22 mouse cellular contexts compared by ENCODE assay signal in genomic region chr2:153003681-153004338, GRCm38 (mm10). TPM values are rescaled to one million over a fixed set of nuclear protein-coding genes. Genes with fewer than 3 reads are reported as not detected.
DNase-seq lines count a peak whose midpoint lies in the region; ATAC-seq and TF ChIP-seq lines count a peak whose summit lies in the region.
"Had no signal": no experiment of that assay in that cellular context is flagged by ENCODE, and none has a peak within 500 bp of the region (broad histone marks: within the 10 kb centered on the region; RNA-seq: fewer than 3 reads in every experiment).

No protein-coding gene starts in this region.

- H3K4me3 ChIP-seq in hindbrain, embryonic 10.5 days, result no peak overlapping the region
- no peak overlapping the region for H3K4me3 ChIP-seq in hindbrain, embryonic 13.5 days
- H3K4me3 ChIP-seq in forebrain, embryonic 12.5 days (replicated peaks), result no peak overlapping the region
- no peak overlapping the region for H3K4me3 ChIP-seq in kidney, embryonic 15.5 days (replicated peaks)
- H3K4me3 ChIP-seq: erythroblast, embryonic 14.5 days; heart, embryonic 13.5 days; layer of hippocampus, adult 2 months; liver, embryonic 12.5 days; lung, embryonic 15.5 days had no signal

- 69% methylated on average over 13 of the region's 13 CpGs for WGBS in hindbrain, embryonic 10.5 days
- WGBS in hindbrain, embryonic 13.5 days, result 47% methylated on average over 13 of the region's 13 CpGs
- 33% methylated on average over 13 of the region's 13 CpGs for WGBS in forebrain, embryonic 12.5 days
- WGBS in kidney, embryonic 15.5 days, result 71% methylated on average over 13 of the region's 13 CpGs

- no peak for TF ChIP-seq CTCF in brain, embryonic 14.5 days (IDR thresholded peaks at IDR 0.05; ENCODE audit: borderline replicate concordance, extremely low read depth, insufficient read depth, insufficient read length)

- no peak overlapping the region for H3K4me2 ChIP-seq in hindbrain, embryonic 13.5 days
- peak overlapping the region; percentile 17 for H3K4me2 ChIP-seq in forebrain, embryonic 12.5 days
- no peak overlapping the region for H3K4me2 ChIP-seq in kidney, embryonic 15.5 days
- H3K4me2 ChIP-seq: heart, embryonic 13.5 days; liver, embryonic 12.5 days; lung, embryonic 15.5 days had no signal

- H3K27me3 ChIP-seq in hindbrain, embryonic 10.5 days (ENCODE audit: insufficient read depth, poor library complexity, severe bottlenecking), result peaks cover 4% of the 10 kb centered on the region; the same call in 1 of the 2 replicates
- no peaks in the 10 kb centered on the region for H3K27me3 ChIP-seq in hindbrain, embryonic 13.5 days
- 0 out of 2 replicates have a peak, but pooled peaks cover 3% of the 10 kb centered on the region for H3K27me3 ChIP-seq in forebrain, embryonic 12.5 days
- 0 out of 2 replicates have a peak, but pooled peaks cover 3% of the 10 kb centered on the region for H3K27me3 ChIP-seq in kidney, embryonic 15.5 days
- H3K27me3 ChIP-seq: lung, embryonic 15.5 days had no signal

- DNase-seq in hindbrain, embryonic 10.5 days (ENCODE audit: low spot score), result no peak
- DNase-seq in brain, embryonic 14.5 days (ENCODE audit: low read depth), result peak; percentile 66
- no peak for DNase-seq in frontal cortex, adult 2 months (ENCODE audit: extremely low spot score in 1 of 2, low spot score in 1 of 2)
- no peak for DNase-seq in left cerebral cortex, adult 11 months (ENCODE audit: low spot score)
- DNase-seq: adrenal gland, postnatal 14 days; B cell, adult 2 months; cerebellum, adult 9-11 months; heart, postnatal 4 days; kidney, postnatal 10 days; right cerebral cortex, adult 18-20 months had no signal

- no peak for ATAC-seq in hindbrain, embryonic 13.5 days (ENCODE audit: low FRiP score)
- 0 out of 2 replicates have a peak, but pooled peaks have one; percentile 49 for ATAC-seq in forebrain, embryonic 12.5 days (ENCODE audit: low FRiP score)
- ATAC-seq in megakaryocyte progenitor cell, adult 5-6 weeks (replicated peaks; ENCODE audit: poor library complexity), result peak; percentile 71
- ATAC-seq in kidney, embryonic 15.5 days (replicated peaks; ENCODE audit: low FRiP score), result no peak
- ATAC-seq: intestine, embryonic 16.5 days; liver, embryonic 12.5 days had no signal

- no peak for TF ChIP-seq POLR2A in brain, embryonic 14.5 days (IDR thresholded peaks at IDR 0.05; ENCODE audit: borderline replicate concordance, extremely low read depth, insufficient read depth, insufficient read length, poor library complexity, severe bottlenecking)

- H3K27ac ChIP-seq in hindbrain, embryonic 10.5 days, result peak overlapping the region; percentile 67; the same call in 1 of the 2 replicates
- no peak overlapping the region for H3K27ac ChIP-seq in hindbrain, embryonic 13.5 days
- peak overlapping the region; percentile 75 for H3K27ac ChIP-seq in forebrain, embryonic 12.5 days
- no peak overlapping the region for H3K27ac ChIP-seq in kidney, embryonic 15.5 days
- H3K27ac ChIP-seq: heart, embryonic 13.5 days; layer of hippocampus, adult 2 months; liver, embryonic 12.5 days; lung, embryonic 15.5 days had no signal

- no peak overlapping the region for H3K9ac ChIP-seq in hindbrain, embryonic 13.5 days
- no peak overlapping the region for H3K9ac ChIP-seq in forebrain, embryonic 12.5 days
- H3K9ac ChIP-seq in kidney, embryonic 15.5 days, result no peak overlapping the region
- H3K9ac ChIP-seq: heart, embryonic 13.5 days; liver, embryonic 12.5 days; lung, embryonic 15.5 days had no signal

- peaks cover 6% of the 10 kb centered on the region for H3K4me1 ChIP-seq in hindbrain, embryonic 10.5 days (replicated peaks)
- H3K4me1 ChIP-seq in hindbrain, embryonic 13.5 days (replicated peaks), result peaks cover 5% of the 10 kb centered on the region
- H3K4me1 ChIP-seq in forebrain, embryonic 12.5 days, result peaks cover 11% of the 10 kb centered on the region
- H3K4me1 ChIP-seq in kidney, embryonic 15.5 days, result no peaks in the 10 kb centered on the region
- H3K4me1 ChIP-seq: heart, embryonic 13.5 days; liver, embryonic 12.5 days; lung, embryonic 15.5 days had no signal

- H3K9me3 ChIP-seq in hindbrain, embryonic 10.5 days, result no peaks in the 10 kb centered on the region
- no peaks in the 10 kb centered on the region for H3K9me3 ChIP-seq in hindbrain, embryonic 13.5 days
- H3K9me3 ChIP-seq in forebrain, embryonic 12.5 days, result no peaks in the 10 kb centered on the region
- H3K9me3 ChIP-seq in kidney, embryonic 15.5 days (replicated peaks), result no peaks in the 10 kb centered on the region
- H3K9me3 ChIP-seq: heart, embryonic 13.5 days; liver, embryonic 12.5 days; lung, embryonic 15.5 days had no signal

- peaks cover 30% of the 10 kb centered on the region for H3K36me3 ChIP-seq in hindbrain, embryonic 10.5 days
- H3K36me3 ChIP-seq in hindbrain, embryonic 13.5 days, result peaks cover 30% of the 10 kb centered on the region
- peaks cover 23% of the 10 kb centered on the region for H3K36me3 ChIP-seq in forebrain, embryonic 12.5 days (replicated peaks)
- peaks cover 18% of the 10 kb centered on the region for H3K36me3 ChIP-seq in kidney, embryonic 15.5 days

RNA-seq across cellular contexts. Expression of gene Pdrg1, which starts 11.4 kb away (rescaled TPM):
- 110 and 120 TPM in 2 replicates for polyA plus RNA-seq in hindbrain, embryonic 10.5 days (2016; fragmentation: Nextera tagmentation; extraction: Ambion mirVana)
- polyA plus RNA-seq in hindbrain, embryonic 13.5 days (2015; fragmentation: Nextera tagmentation; extraction: Ambion mirVana), result 189 and 197 TPM in 2 replicates
- 121 and 131 TPM in 2 replicates for polyA plus RNA-seq in brain, embryonic 14.5 days (2012; rRNA removed)
- 109 and 119 TPM in 2 replicates for polyA plus RNA-seq in forebrain, embryonic 12.5 days (2016; fragmentation: Nextera tagmentation; extraction: Ambion mirVana)
- total RNA-seq in megakaryocyte progenitor cell, adult 5-6 weeks (2015), result 59.1 and 59.5 TPM in 2 replicates
- total RNA-seq in megakaryocyte progenitor cell, adult 5-6 weeks (2017), result 178 and 193 TPM in 2 replicates
- 111 and 112 TPM in 2 replicates for polyA plus RNA-seq in kidney, embryonic 15.5 days (2015; fragmentation: Nextera tagmentation; extraction: Ambion mirVana)
- 86.3 and 86.6 TPM in 2 replicates for polyA plus RNA-seq in frontal cortex, adult 2 months (2012; rRNA removed)

RNA-seq across cellular contexts. Expression of gene Xkr7, which starts 27.8 kb away (rescaled TPM):
- polyA plus RNA-seq in hindbrain, embryonic 10.5 days (2016; fragmentation: Nextera tagmentation; extraction: Ambion mirVana), result 0.73 and 1.1 TPM in 2 replicates
- polyA plus RNA-seq in hindbrain, embryonic 13.5 days (2015; fragmentation: Nextera tagmentation; extraction: Ambion mirVana), result 1.7 and 2.0 TPM in 2 replicates
- 12.0 and 18.3 TPM in 2 replicates for polyA plus RNA-seq in brain, embryonic 14.5 days (2012; rRNA removed)
- polyA plus RNA-seq in forebrain, embryonic 12.5 days (2016; fragmentation: Nextera tagmentation; extraction: Ambion mirVana), result 0.95 and 1.2 TPM in 2 replicates
- not detected in 2 replicates for total RNA-seq in megakaryocyte progenitor cell, adult 5-6 weeks (2015)
- not detected in 2 replicates for total RNA-seq in megakaryocyte progenitor cell, adult 5-6 weeks (2017)
- polyA plus RNA-seq in kidney, embryonic 15.5 days (2015; fragmentation: Nextera tagmentation; extraction: Ambion mirVana), result not detected in 2 replicates
- polyA plus RNA-seq in frontal cortex, adult 2 months (2012; rRNA removed), result 1.5 and 1.8 TPM in 2 replicates
- total RNA-seq: heart, postnatal 4 days; megakaryocyte-erythroid progenitor cell, adult 5-6 weeks had no signal
- polyA plus RNA-seq: erythroblast, embryonic 14.5 days; heart, embryonic 13.5 days; limb, embryonic 11.5 days; liver, embryonic 12.5 days; lung, embryonic 15.5 days had no signal

RNA-seq across cellular contexts. Expression of gene Ttll9, which starts 41.5 kb away (rescaled TPM):
- polyA plus RNA-seq in hindbrain, embryonic 10.5 days (2016; fragmentation: Nextera tagmentation; extraction: Ambion mirVana), result 1.6 and 1.9 TPM in 2 replicates
- polyA plus RNA-seq in hindbrain, embryonic 13.5 days (2015; fragmentation: Nextera tagmentation; extraction: Ambion mirVana), result 5.0 and 5.5 TPM in 2 replicates
- polyA plus RNA-seq in brain, embryonic 14.5 days (2012; rRNA removed), result 4.5 and 5.8 TPM in 2 replicates
- 1.2 TPM in 2 replicates for polyA plus RNA-seq in forebrain, embryonic 12.5 days (2016; fragmentation: Nextera tagmentation; extraction: Ambion mirVana)
- total RNA-seq in megakaryocyte progenitor cell, adult 5-6 weeks (2015), result 1.8 and 2.1 TPM in 2 replicates
- total RNA-seq in megakaryocyte progenitor cell, adult 5-6 weeks (2017), result 1.6 TPM in 2 replicates
- polyA plus RNA-seq in kidney, embryonic 15.5 days (2015; fragmentation: Nextera tagmentation; extraction: Ambion mirVana), result 1.1 and 1.6 TPM in 2 replicates
- 1.6 and 1.9 TPM in 2 replicates for polyA plus RNA-seq in frontal cortex, adult 2 months (2012; rRNA removed)
- total RNA-seq: heart, postnatal 4 days; megakaryocyte-erythroid progenitor cell, adult 5-6 weeks had no signal
- polyA plus RNA-seq: erythroblast, embryonic 14.5 days had no signal

RNA-seq across cellular contexts. Expression of gene Dusp15, which starts 52.3 kb away (rescaled TPM):
- 1.1 and 1.4 TPM in 2 replicates for polyA plus RNA-seq in hindbrain, embryonic 10.5 days (2016; fragmentation: Nextera tagmentation; extraction: Ambion mirVana)
- 7.2 and 8.2 TPM in 2 replicates for polyA plus RNA-seq in hindbrain, embryonic 13.5 days (2015; fragmentation: Nextera tagmentation; extraction: Ambion mirVana)
- polyA plus RNA-seq in brain, embryonic 14.5 days (2012; rRNA removed), result 20.6 and 23.9 TPM in 2 replicates
- 0.91 and 1.5 TPM in 2 replicates for polyA plus RNA-seq in forebrain, embryonic 12.5 days (2016; fragmentation: Nextera tagmentation; extraction: Ambion mirVana)
- total RNA-seq in megakaryocyte progenitor cell, adult 5-6 weeks (2015), result not detected in 2 replicates
- total RNA-seq in megakaryocyte progenitor cell, adult 5-6 weeks (2017), result not detected in 2 replicates
- 3.0 and 3.1 TPM in 2 replicates for polyA plus RNA-seq in kidney, embryonic 15.5 days (2015; fragmentation: Nextera tagmentation; extraction: Ambion mirVana)
- polyA plus RNA-seq in frontal cortex, adult 2 months (2012; rRNA removed), result 30.1 and 34.9 TPM in 2 replicates
- total RNA-seq: megakaryocyte-erythroid progenitor cell, adult 5-6 weeks had no signal
- polyA plus RNA-seq: erythroblast, embryonic 14.5 days; liver, embryonic 12.5 days had no signal

Comparison
In these comparisons a context has a peak if more than half of its experiments do, and no peak if none do; other contexts are left out.
1. H3K27ac ChIP-seq: peak in hindbrain, embryonic 10.5 days (single experiment) and forebrain, embryonic 12.5 days (single experiment); none in hindbrain, embryonic 13.5 days (single experiment) and kidney, embryonic 15.5 days (single experiment).
2. ATAC-seq: peak in forebrain, embryonic 12.5 days (single experiment) and megakaryocyte progenitor cell, adult 5-6 weeks (single experiment); none in hindbrain, embryonic 13.5 days (single experiment) and kidney, embryonic 15.5 days (single experiment).